Mouse (Mus musculus) hindbrain, embryonic 15.5 days (tissue): ENCODE measurements around the gene Uchl3. TPM values are rescaled to one million over a fixed set of nuclear protein-coding genes. Genes with fewer than 3 reads are reported as not detected.

ENCODE experiments used
- polyA plus RNA-seq: library from polyadenylated mRNA; unstranded; fragments of >200 nt; fragmentation: Nextera tagmentation; extraction: Ambion mirVana; gene quantifications from 2 replicates; pipeline ENCODE4 v1.2.1, GENCODE M21; 2015

The Uchl3 gene
- polyA plus RNA-seq, 1 experiment from 2014 or later: 252 TPM

Other genes starting within 250 kb of the Uchl3 start
- gene Tbc1d4, start 44.8 kb upstream of the Uchl3 start, polyA plus RNA-seq: 11.3 and 11.9 TPM in 2 replicates
- 88.1 and 93.4 TPM in 2 replicates for gene Commd6, start 13.3 kb upstream of the Uchl3 start, polyA plus RNA-seq
- gene Gm9922, start 75.8 kb downstream of the Uchl3 start, polyA plus RNA-seq: not detected in 2 replicates
- 1.7 TPM in 2 replicates for gene Lmo7, start 76.0 kb downstream of the Uchl3 start, polyA plus RNA-seq